Mouse (Mus musculus): ENCODE data around the gene Ppid. TPM values are rescaled to one million over a fixed set of nuclear protein-coding genes. Genes with fewer than 3 reads are reported as not detected.
A peak's percentile ranks its signal among the peaks of the same experiment; 100 is the strongest.

The Ppid gene
- polyA plus RNA-seq (2015; fragmentation: Nextera tagmentation; extraction: Ambion mirVana), result 161 and 165 TPM in 2 replicates

- ATAC-seq (ENCODE audit: low read depth), result peak; percentile 90
- Histone ChIP-seq H3K4me3 (peak within 1 kb of the TSS; percentile 92), H3K36me3 (peaks cover 22% of the 10 kb centered on the region), H3K9me3 (no peaks in the 10 kb centered on the region), H3K4me1 (replicated peaks) (peaks cover 19% of the 10 kb centered on the region), H3K9ac (peak within 1 kb of the TSS; percentile 85), H3K27me3 (no peaks in the 10 kb centered on the region), H3K4me2 (peak within 1 kb of the TSS; percentile 90), H3K27ac (replicated peaks) (peak within 1 kb of the TSS; percentile 82)
- 3% methylated on average over 63 of the region's 63 CpGs for WGBS
Measured at GRCm38 (mm10) chr3:79590863-79591792, at the start of gene Ppid. Ppid (plus strand) TSS chr3:79591342.

DNA sequence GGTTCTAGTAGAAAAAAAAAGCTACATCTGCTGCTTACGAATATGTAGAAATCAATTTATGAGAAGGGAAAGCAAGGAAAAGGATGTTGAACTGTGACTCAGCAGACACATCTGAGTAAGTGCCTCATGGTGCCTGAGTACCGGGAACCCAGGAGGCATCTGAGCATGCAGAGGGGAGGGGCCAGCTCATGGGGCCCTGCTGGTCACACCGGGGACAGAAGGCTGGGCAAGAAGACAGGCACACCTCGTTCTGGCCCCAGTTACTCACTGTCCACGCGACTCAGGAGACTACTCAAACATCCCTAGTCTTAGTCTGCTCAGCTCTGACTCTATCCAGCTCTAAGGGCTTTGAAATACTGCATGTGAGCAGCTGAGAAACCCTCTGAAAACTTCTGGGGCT, 48.6 kb upstream of the Ppid start:
- Histone ChIP-seq H3K36me3 (0 out of 2 replicates have a peak, but pooled peaks cover 3% of the 10 kb centered on the region), H3K9ac (no peak overlapping the region), H3K9me3 (no peaks in the 10 kb centered on the region), H3K4me2 (no peak overlapping the region), H3K4me3 (no peak overlapping the region), H3K4me1 (replicated peaks) (peaks cover 5% of the 10 kb centered on the region; the same call in 1 of the 2 replicates), H3K27ac (replicated peaks) (no peak overlapping the region), H3K27me3 (no peaks in the 10 kb centered on the region)
- 42% methylated on average over 6 of the region's 6 CpGs for WGBS
- ATAC-seq (ENCODE audit: low read depth), result no peak

DNA sequence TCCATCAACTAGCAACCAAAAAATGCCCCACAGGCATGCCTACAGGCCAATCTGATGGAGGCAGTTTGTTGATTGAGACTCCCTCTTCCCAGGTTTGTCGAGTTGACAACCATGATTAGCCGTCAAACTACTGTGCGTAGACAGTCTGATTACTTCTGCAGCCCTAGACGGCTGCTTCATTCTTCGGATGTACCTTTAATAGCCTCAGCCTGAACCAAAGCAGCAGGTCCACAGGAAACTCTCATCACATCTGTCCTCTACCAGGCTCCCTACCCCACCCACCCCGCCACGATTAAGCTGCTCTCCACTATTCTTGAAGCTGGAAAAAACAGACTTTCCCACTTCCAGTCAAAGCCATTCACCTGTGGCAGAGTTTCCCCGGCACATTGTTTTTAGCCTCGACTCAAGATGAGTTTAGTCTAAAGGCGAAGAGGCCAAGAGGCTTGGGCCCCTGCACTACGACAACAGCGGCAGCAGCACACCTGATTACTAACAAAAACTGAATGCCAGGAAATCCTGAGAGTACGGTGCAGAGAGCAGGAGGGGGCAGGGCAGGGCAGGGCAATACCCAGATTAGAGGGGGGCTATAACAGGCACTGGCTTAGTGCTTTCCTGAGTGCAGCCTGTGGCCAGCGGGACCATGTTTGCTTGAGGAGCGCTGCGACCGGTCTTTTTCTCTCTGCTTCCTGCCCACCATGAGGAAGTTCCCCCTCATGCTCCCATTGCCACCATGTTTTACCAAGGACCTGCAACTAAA, 42.3 kb upstream of the Ppid start:
- H3K4me3 ChIP-seq, result no peak overlapping the region
- 86% methylated on average over 17 of the region's 17 CpGs for WGBS
- H3K4me1 ChIP-seq (replicated peaks), result no peaks in the 10 kb centered on the region
- no peak for ATAC-seq (ENCODE audit: low read depth)
- H3K9ac ChIP-seq, result no peak overlapping the region
- H3K27me3 ChIP-seq, result no peaks in the 10 kb centered on the region
- no peak overlapping the region for H3K4me2 ChIP-seq
- no peaks in the 10 kb centered on the region for H3K9me3 ChIP-seq
- no peak overlapping the region for H3K27ac ChIP-seq (replicated peaks)
- 0 out of 2 replicates have a peak, but pooled peaks cover 2% of the 10 kb centered on the region for H3K36me3 ChIP-seq

DNA sequence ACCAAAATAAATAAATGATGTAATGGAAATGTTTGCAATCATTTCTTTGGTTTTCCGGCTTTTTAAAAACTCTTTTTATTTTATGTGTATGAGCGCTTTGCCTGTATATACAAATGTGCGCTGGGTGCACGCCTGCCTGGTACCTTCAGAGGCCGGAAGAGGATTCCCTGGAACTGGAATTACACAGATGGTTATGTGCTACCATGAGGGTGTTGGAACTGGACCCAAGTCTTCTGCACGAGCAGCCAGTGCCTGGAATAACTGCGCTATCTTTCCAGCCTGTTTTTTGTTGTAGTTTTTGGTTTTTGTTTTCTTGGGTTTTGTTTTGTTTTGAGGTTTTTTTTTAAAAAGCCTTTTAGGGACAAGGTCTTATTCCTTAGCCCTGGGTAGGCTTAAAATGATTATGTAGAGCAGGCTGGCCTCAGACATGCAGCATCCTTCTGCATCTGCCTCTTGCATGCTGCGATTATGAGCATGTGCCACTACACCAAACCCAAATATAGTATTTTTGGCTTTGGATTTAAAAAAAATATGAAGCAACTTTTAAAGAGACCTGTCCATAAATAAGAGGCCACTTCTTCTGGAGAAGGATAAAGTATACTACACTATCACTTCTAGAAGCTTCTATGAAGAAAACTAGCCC, 41.3 kb upstream of the Ppid start:
- Histone ChIP-seq H3K27me3 (no peaks in the 10 kb centered on the region), H3K27ac (replicated peaks) (no peak overlapping the region), H3K9ac (no peak overlapping the region), H3K36me3 (no peaks in the 10 kb centered on the region), H3K4me3 (no peak overlapping the region), H3K4me1 (replicated peaks) (no peaks in the 10 kb centered on the region), H3K9me3 (no peaks in the 10 kb centered on the region), H3K4me2 (no peak overlapping the region)
- WGBS, result 94% methylated on average over 8 of the region's 8 CpGs
- ATAC-seq (ENCODE audit: low read depth), result no peak

GRCm38 (mm10) chr3:79551826-79552552, 39.2 kb upstream of the Ppid start:
- Histone ChIP-seq H3K27me3 (no peaks in the 10 kb centered on the region), H3K4me2 (no peak overlapping the region), H3K4me1 (replicated peaks) (no peaks in the 10 kb centered on the region), H3K27ac (replicated peaks) (no peak overlapping the region), H3K9ac (no peak overlapping the region), H3K36me3 (no peaks in the 10 kb centered on the region), H3K9me3 (no peaks in the 10 kb centered on the region), H3K4me3 (no peak overlapping the region)
- ATAC-seq (ENCODE audit: low read depth), result no peak
- 87% methylated on average over 10 of the region's 10 CpGs for WGBS

DNA sequence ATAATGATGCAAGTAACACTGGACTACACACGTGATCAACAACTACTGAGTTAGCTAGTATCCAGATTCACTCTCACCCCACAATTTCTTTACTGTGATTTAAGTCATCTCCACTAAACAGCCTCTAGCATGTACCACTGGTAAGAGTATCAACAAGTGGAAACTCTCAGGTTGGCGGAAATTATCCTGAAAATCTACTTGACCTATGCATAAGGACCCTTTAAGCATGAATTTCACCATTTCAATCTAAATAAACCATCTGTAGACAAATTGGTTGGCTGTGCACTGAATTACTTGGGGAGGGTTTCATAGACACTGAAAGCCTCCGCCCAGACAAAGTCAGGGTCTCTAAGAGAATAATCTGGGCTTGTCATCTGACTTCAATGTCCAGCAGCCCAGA, 37.4 kb upstream of the Ppid start:
- Histone ChIP-seq H3K27me3 (no peaks in the 10 kb centered on the region), H3K4me3 (no peak overlapping the region), H3K36me3 (no peaks in the 10 kb centered on the region), H3K4me2 (no peak overlapping the region), H3K9me3 (no peaks in the 10 kb centered on the region), H3K27ac (replicated peaks) (no peak overlapping the region), H3K4me1 (replicated peaks) (peaks cover under 1% of the 10 kb centered on the region; the same call in 1 of the 2 replicates), H3K9ac (no peak overlapping the region)
- WGBS, result 91% methylated on average over 3 of the region's 3 CpGs
- ATAC-seq (ENCODE audit: low read depth), result no peak

GRCm38 (mm10) chr3:79555061-79555460, 36.1 kb upstream of the Ppid start:
- no peak overlapping the region for H3K4me2 ChIP-seq
- no peak for ATAC-seq (ENCODE audit: low read depth)
- H3K36me3 ChIP-seq, result no peaks in the 10 kb centered on the region
- H3K9me3 ChIP-seq, result no peaks in the 10 kb centered on the region
- H3K4me3 ChIP-seq, result no peak overlapping the region
- H3K27ac ChIP-seq (replicated peaks), result no peak overlapping the region
- H3K4me1 ChIP-seq (replicated peaks), result peaks cover 11% of the 10 kb centered on the region; the same call in 1 of the 2 replicates
- H3K9ac ChIP-seq, result no peak overlapping the region
- 91% methylated on average over 6 of the region's 6 CpGs for WGBS
- no peaks in the 10 kb centered on the region for H3K27me3 ChIP-seq

- Histone ChIP-seq H3K4me1 (replicated peaks) (peaks cover 17% of the 10 kb centered on the region), H3K27ac (replicated peaks) (peak overlapping the region; percentile 65), H3K9ac (no peak overlapping the region), H3K4me2 (no peak overlapping the region), H3K27me3 (no peaks in the 10 kb centered on the region), H3K4me3 (no peak overlapping the region), H3K9me3 (no peaks in the 10 kb centered on the region), H3K36me3 (no peaks in the 10 kb centered on the region)
- ATAC-seq (ENCODE audit: low read depth), result peak; percentile 87
- 65% methylated on average over 9 of the region's 9 CpGs for WGBS
Measured at GRCm38 (mm10) chr3:79559021-79559772, 31.9 kb upstream of the Ppid start.

GRCm38 (mm10) chr3:79559773-79560045, 31.4 kb upstream of the Ppid start:
- no peak overlapping the region for H3K4me3 ChIP-seq
- no peaks in the 10 kb centered on the region for H3K36me3 ChIP-seq
- ATAC-seq (ENCODE audit: low read depth), result no peak
- H3K4me1 ChIP-seq (replicated peaks), result peaks cover 17% of the 10 kb centered on the region
- no peak overlapping the region for H3K9ac ChIP-seq
- H3K27me3 ChIP-seq, result no peaks in the 10 kb centered on the region
- 73% methylated on average over 5 of the region's 5 CpGs for WGBS
- H3K27ac ChIP-seq (replicated peaks), result peak overlapping the region; percentile 30
- no peak overlapping the region for H3K4me2 ChIP-seq
- no peaks in the 10 kb centered on the region for H3K9me3 ChIP-seq

DNA sequence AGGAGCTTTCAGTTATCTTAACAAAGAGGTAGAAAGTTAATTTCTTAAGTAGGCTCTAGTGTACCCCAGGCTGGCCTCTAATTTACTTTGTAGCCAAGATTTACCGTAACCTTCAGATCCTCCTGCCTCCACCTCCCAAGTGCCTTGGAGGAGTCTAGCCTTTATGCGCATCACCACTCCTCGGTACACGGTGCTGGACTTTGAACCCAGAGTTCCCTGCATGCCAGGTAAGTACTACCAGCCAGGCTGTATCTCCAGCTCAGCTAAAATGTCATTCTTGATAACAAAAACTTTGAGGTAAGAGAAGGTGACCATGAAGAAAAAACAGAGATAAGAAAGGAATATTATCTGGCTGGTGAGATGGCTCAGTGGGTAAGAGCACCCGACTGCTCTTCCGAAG, 30.6 kb upstream of the Ppid start:
- H3K4me2 ChIP-seq, result no peak overlapping the region
- H3K27ac ChIP-seq (replicated peaks), result no peak overlapping the region
- H3K36me3 ChIP-seq, result no peaks in the 10 kb centered on the region
- H3K4me1 ChIP-seq (replicated peaks), result peaks cover 24% of the 10 kb centered on the region
- no peak for ATAC-seq (ENCODE audit: low read depth)
- 94% methylated on average over 6 of the region's 6 CpGs for WGBS
- H3K9me3 ChIP-seq, result no peaks in the 10 kb centered on the region
- H3K9ac ChIP-seq, result no peak overlapping the region
- no peaks in the 10 kb centered on the region for H3K27me3 ChIP-seq
- no peak overlapping the region for H3K4me3 ChIP-seq

All from neural tube, embryonic 13.5 days (tissue).